Mouse (Mus musculus): Measurements from ENCODE around the gene Zfp3.

Zfp3 gene

DNA sequence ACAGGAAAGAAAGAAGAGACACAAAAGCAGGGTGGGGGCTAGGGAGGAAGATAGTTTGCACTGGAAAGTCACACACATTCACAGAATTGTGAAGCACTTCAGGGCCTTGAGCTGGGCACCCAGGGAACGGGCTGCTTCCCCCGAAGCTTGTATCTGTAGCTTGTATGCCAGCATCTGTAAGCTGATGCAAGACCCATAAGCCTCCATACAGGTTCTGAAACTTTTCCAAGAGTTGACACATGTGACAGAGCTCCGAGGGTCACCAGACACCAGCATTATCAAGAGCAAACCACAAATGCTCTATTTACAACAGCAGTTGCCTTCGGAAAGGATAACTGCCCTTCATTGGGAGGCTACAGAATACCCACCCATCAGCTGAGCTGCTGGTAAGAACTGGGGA is 43.6 kb downstream of the Zfp3 start:
- DNase-seq (ENCODE audit: low read depth), result no peak

DNA sequence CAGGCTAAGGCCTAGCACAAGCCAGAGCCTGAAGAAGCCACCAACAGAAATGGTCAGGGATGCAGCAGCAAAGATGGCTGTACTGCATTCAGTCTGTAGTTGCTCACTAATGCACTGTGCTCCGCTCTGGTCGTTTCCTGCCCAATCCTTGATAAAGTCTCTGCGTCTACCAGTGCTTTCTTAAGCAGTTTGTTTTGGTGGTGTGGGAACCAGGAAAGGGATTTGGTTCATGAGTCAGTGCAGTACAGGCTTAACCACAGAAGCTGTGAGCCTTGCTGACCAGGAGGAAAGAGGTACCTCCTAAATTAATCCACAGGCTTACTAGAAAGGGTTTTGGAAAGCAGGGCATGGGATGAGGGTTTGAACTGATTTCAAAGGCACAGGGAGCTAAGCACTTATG is 44.1 kb downstream of the Zfp3 start:
- no peak for DNase-seq (ENCODE audit: low read depth)

DNA sequence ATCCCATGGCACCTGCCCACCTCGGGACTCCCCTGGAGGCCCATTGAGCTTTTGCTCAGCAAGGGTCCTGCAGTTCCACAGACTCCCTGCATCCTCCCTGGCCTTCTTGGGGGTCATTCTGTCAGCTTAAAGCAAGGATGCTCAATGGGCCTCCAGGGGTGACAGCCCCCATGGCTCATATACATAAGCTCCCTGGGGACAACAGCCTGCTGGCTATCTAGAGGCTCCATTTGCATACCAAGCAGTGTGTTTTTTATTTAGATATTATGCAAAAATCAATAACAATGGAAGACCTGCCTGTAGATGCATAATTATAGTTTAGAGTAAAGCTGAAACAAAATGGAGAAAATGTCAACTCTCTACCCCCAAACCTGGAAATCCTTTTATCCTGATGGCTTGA is 45.0 kb downstream of the Zfp3 start:
- DNase-seq (ENCODE audit: low read depth), result no peak

DNA sequence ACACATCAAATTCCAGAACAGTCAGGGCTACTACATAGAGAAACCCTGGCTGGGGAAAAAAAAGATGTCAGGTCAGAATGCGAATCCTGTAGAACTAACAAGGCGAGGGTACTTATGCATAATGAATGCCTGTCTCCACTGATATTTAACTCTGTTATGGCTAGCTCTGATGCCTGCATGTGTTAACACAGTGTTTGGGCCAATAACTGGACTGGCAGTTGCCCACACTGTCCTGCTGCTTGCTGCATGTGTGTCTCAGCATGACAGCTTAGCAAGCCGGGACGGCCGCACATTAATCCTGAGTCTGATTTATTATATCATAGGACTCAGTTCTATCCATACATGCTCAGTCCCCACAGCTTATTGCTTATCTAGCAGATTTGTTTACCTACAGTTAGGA is 47.0 kb downstream of the Zfp3 start:
- no peak for DNase-seq (ENCODE audit: low read depth)

DNA sequence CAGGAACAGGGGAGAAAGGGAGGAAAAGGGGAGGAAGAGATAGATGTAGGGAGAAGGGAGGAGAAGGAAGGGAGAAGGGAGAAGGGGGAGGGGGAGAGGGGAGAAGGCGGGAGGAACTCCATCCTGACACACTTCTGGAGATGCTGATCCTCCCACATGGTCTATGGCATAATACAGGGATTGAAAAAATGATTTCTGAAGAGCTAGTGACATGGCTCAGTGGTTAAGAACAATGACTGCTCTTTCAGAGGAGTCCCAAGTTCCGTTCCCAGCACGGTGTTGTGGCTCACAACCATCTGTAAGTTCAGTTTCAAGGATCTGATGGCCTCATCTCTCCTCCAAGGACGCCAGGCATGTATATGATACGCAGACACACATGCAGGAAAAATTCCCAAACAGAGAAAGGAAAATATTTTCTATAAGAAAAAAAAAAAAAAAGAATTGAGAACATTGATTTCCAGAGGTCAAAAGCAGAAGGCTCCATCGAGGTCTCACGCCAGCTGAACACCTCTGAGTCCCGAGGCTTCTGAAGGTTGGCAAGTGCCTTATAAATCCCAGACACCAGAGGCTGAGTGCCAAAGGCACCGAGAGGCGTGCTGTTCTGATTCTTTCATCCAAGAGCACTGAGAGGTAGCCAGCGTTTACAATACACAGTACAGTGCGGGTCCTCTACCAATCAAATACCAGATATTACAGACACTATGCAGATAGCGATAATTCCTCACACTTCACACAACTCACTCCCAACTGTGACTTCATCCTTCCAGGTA is 47.6 kb downstream of the Zfp3 start:
- no peak for DNase-seq (ENCODE audit: low read depth)

DNA sequence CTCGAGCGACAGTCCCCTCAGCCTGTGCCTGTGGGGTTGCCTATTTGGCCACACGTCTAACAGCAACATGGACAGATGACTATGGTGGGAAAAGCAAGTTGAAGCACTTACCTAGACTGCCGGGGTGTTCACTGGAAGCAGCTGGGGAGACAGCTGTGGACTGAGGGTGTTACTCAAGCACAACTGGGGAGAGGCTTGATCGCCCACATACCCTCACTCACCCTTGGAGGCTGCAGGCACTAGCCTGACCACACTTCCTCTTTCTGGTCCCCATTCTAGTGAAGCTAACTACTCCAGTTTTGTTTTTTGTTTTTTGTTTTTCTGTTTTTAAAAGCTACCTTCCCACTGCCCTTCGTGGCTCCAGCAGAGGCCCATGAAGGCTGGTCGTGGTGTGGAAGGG is 48.4 kb downstream of the Zfp3 start, which contains the start of gene Scimp:
Gene Scimp (minus strand): TSS at position 222 of the 400 bp plus-strand sequence.
- DNase-seq (ENCODE audit: low read depth), result no peak

DNA sequence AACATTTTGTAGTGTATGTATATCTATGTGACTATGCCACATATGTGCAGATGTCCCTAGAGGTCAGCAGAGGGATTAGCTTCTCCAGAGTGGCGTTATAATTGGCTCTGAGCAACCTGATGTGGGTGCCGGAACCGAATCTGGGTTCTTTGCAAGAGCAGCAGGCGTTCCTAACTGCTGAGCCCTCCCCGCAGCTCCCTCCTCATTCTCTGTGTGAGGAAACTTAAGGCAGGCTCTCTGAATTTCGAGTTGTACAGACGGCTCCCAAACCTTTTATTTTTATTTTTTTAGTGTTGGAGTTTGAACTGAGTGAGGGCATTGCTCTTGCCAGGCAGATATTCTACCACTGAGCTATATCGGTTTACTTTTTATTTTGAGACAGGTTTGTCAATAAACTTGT is 51.1 kb downstream of the Zfp3 start:
- DNase-seq (ENCODE audit: low read depth), result no peak

DNA sequence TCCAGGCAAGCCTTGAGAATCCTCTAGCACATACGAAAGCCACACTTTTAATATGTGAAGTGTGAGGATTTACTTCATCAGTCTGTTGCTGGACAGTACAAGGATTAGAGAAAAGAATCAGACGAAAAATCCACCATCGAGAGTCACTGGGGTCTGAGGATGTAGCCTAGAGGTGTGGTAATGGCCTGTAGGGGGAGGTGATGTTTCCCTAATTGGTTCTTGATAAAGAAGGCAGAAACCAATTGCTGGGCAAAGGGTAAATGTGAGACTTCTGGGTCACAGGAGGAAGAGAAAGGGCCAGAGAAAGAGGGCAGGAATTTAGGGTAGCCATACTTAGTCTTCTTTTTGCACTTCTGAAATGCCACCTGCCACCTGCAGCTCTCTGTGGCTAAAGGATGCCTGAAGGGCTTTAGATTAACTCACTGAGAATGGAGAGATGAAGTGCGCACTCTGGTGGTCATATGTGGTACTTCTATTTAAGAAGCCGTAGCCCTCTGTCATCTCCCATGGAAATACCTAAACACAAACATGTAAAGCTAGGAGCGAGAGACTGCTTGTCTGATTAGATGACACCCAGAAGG is 51.6 kb downstream of the Zfp3 start:
- DNase-seq (ENCODE audit: low read depth), result no peak

DNA sequence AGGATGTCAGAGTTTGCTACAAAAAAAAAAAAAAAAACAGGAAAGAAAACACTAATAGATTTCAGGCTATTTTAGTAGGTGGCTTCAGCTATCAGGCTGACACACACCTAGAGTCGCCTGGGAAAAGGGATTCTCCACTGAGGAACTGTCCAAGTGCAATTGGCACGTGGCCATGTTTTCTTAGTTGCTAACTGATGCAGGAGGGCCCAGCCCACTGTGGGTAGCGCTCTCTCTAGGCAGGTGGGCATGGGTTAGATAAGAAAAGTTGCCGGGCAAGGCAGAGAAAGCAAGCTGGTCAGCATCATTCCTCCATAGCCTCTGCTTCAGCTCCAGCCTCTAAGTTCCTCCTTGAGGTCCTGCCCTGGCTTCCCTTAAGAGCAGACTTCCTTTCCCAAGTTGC is 52.8 kb downstream of the Zfp3 start:
- DNase-seq (ENCODE audit: low read depth), result no peak

DNA sequence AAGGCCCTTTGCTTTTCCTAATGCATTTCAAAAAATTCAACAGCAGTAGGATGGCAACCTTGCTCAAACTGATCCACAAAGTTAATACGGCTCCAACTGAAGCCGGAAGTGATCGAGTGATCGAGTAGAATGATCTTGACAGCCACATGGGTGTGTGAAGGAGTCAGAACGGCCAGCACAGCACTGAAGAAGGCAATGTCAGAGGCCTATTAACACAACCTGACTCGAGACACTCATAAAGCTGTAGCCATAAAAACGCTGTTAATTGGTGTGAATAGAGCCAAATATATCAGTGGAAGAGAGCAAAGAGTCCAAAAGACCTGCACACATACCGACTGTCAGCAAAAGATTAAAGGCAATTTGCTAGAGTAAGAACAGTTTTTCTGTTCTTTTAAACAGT is 56.1 kb downstream of the Zfp3 start:
- DNase-seq (ENCODE audit: low read depth), result no peak

DNA sequence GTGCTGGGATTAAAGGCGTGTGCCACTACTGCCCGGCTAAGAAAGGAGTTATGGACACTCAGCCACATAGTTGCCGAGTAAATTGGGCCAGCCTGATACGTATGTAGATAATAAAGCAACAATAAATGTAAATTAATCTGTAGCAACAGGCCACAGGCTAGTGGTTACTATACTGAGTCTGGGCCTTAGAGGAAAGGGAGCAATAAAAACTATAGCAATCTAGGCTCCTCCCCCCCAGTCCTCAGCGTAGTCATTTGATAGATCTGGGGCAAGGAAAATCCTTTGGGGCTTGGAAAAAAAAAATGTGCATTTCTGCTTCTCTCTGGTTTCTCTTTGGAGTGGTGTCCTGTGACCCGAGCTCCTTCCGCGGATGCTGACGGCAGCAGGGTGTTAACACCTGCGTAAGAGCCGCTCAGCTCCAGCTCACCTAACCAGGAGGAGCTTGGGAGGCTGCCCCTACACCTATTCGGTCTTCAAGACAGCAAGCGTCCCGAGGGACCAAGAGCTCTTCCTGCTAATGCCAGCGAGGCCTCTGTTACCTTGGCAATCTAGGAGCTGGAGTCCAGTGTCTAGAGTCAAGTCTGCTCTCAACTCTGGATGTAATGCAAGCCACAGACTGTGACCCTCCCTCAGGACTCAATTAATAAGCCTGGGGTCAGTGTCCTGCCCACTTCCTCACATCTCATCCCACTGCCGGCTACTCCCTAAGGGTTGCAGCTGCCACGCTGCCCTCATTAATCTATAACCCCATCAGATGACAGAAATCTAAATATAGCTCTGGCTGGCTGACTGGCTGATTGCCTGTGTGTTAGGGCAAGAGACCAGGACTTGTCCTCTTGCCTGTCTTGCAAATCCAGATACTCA is 58.0 kb downstream of the Zfp3 start:
- DNase-seq (ENCODE audit: low read depth), result no peak
